Mouse (Mus musculus) heart, adult 9 months (tissue): Measurements from ENCODE around the gene Btbd35f19.
A peak's percentile ranks its signal among the peaks of the same experiment; 100 is the strongest.
"Not testable (repeated sequence)": the region's sequence is repeated elsewhere in the genome, so short reads cannot be mapped to it uniquely, and the experiment has no call there.

Experiments used
- DNase-seq, 2 experiments: peaks; one replicate each; pipeline ENCODE4 v3.0.0; 2022; ENCODE audit warnings: low spot score in 2 of 2

Btbd35f19 gene

DNA sequence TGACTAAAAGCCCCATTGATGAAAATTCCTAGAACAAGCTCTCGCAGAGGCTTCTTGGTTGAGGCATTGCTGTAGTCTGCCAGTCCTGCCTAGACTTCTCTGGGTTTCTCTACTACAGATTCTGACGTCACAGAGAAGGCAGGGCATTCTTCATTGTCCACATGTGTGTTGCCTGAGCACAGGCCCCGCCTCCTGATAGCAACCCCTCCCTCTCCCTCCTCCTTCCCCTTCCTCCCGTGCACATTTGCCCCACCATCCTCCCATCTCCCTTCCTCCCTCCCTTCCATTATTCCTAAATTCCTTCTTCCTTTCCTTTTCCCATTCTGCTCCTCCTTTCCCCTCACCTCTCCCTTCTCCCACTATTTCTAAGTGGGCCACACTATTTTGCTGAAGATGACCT is at the start of gene Btbd35f19:
Gene Btbd35f19 (minus strand): TSS at position 101 of the 400 bp plus-strand sequence.
- not testable (repeated sequence) for DNase-seq

DNA sequence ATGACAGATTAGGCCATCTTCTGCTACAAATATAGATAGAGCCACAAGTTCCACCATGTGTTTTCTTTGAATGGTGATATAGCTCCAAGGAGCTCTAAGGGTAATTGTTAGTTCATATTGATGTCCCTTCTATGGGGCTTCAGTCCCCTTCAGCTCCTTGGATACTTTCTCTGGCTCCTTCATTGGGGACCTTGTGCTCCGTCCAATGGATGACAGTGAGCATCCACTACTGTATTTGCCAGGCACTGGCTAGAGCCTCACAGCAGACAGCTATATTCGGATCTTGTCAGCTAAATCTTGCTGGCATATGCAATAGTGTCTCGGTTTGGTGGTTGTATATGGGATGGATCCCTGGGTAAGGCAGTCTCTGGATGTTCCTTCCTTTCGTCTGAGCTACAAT is 41.8 kb downstream of the Btbd35f19 start:
- peak in 1 of 2 experiments; percentile 4 for DNase-seq

DNA sequence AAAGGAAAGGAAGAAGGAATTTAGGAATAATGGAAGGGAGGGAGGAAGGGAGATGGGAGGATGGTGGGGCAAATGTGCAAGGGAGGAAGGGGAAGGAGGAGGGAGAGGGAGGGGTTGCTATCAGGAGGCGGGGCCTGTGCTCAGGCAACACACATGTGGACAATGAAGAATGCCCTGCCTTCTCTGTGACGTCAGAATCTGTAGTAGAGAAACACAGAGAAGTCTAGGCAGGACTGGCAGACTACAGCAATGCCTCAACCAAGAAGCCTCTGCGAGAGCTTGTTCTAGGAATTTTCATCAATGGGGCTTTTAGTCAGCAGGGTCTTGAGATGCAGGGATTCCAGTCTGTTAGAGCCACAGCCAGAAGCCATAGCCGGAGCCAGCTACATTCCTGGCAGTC is 47.6 kb downstream of the Btbd35f19 start, which contains the start of gene Btbd35f26:
Gene Btbd35f26 (plus strand): TSS at position 301 of the 400 bp plus-strand sequence.
- DNase-seq = not testable (repeated sequence)
